Mouse (Mus musculus): ENCODE data around the gene Mapk1ip1l.

The Mapk1ip1l gene

DNA sequence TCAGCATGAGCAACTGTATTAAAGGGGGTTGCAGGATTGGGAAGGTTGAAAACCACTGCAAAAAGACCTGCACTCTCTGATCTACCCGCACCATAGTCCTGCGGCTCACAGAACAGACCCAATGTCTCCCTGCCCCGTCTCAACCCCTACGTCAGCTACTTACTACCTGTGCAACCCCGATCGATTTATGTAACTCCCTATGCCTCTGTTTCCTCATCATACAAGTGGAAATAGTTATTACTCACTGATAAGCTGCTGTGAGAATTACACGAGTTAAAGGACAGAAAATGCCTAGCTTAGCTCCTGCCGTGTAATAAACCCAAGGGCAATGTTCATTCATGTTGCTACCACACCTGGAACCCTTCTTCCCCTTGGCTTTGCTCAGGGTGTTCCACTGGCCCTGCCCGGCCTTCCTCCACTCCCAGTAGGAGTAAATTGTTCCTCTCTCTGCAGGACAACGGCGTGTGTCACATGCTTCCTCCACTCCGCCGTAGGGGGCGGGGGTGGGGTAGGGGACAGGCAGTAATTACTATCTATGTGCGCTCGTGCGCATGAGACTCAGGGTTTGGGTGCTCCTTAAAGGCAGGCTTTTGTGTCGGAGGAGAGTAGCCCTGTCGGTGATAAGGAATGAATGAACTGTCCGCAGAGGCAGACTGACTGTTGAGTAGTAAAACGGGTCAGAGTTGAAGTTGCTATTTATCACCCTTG lies 66.8 kb downstream of the Mapk1ip1l start:
- peak; percentile 53 to 62 for DNase-seq

DNA sequence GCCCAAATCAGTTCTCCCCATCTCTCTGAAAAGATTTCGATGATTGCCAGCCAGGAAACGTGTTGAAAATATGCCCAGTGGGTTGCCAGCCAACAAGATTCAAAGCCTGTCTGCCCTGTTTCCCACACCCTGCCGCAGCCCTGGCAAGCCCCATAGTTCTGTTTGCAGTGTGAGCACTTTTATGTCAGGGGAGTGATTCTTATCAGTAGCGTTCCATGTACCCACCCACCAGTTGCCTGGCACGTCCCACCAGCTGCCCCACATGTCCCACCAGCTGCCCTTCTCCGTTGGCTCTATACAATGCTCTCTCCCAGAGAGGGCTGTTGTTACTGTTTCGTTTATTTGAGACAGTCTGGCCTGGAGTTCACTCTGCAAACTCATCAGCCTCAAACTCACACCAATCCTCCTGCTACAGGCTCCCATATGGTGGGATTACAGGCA lies 68.8 kb downstream of the Mapk1ip1l start:
- peak; percentile 18 to 39 for DNase-seq

- DNase-seq, result peak; percentile 58 to 71
Measured at GRCm38 (mm10) chr14:47367461-47367860, 69.4 kb downstream of the Mapk1ip1l start, which contains the start of gene Lgals3. TSS of gene Lgals3 (plus strand) at chr14:47367751.

DNA sequence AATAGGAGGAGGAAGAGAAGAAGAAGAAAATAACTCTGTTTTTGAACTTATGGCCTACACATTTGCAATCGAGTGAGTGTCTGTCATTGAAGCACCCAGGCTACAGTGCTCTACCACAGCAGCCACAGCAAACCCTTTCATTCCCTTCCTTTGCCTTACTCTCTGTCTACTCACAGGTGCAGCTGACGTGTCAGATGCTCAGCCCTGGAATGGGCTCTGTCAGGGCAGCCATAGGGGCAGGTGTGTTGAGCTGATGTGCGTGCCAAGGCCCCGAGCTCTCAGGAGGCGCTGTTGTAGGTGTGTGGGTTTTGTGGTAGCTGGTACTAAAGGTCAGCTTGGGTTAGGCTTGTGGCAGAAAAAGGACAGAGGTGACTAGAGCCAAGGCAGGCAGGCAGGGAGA lies 71.7 kb downstream of the Mapk1ip1l start:
- no peak for DNase-seq

- no peak for DNase-seq
Measured at GRCm38 (mm10) chr14:47370790-47371189, 72.7 kb downstream of the Mapk1ip1l start.

DNA sequence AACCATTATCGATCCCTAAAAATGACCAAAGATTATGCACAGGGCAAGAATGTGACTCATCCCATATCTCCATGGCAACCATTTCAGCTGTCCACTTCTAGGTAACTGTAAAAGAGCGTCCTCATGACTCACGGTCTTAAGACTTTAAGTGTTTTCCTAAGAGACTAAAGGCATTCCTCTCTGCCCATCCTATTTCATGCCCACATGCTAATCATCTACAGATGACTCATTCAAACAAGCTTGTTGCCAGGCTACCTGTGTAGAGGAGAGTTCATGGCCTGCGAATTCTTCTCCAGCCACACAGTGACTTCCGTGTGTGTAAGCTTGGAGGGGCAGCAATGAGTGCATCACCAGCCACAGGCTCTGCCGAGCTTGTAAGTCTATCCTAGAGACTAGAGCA lies 73.6 kb downstream of the Mapk1ip1l start:
- DNase-seq, result peak; percentile 22 to 47
